Mouse (Mus musculus): ENCODE results near the gene Tgfbr3. TPM values are rescaled to one million over a fixed set of nuclear protein-coding genes. Genes with fewer than 3 reads are reported as not detected.

Tgfbr3 gene
- polyA plus RNA-seq (2015; fragmentation: Nextera tagmentation; extraction: Ambion mirVana) = 21.4 and 21.5 TPM in 2 replicates

- Histone ChIP-seq H3K9me3 (ENCODE audit: low read length) (no peaks in the 10 kb centered on the region), H3K4me3 (ENCODE audit: low read depth, low read length) (peak within 1 kb of the TSS; percentile 86), H3K36me3 (ENCODE audit: insufficient read depth, low read length) (no peaks in the 10 kb centered on the region), H3K27ac (ENCODE audit: low read length) (peak within 1 kb of the TSS; percentile 95), H3K9ac (replicated peaks; ENCODE audit: low read depth) (peak within 1 kb of the TSS; percentile 81), H3K4me1 (ENCODE audit: insufficient read depth, low read depth, low read length) (no peaks in the 10 kb centered on the region), H3K27me3 (replicated peaks; ENCODE audit: insufficient read depth, low read length) (no peaks in the 10 kb centered on the region), H3K4me2 (replicated peaks; ENCODE audit: low read depth, low read length) (peak within 1 kb of the TSS; percentile 87)
- DNase-seq (ENCODE audit: low spot score) = peak; percentile 96
- WGBS = 2% methylated on average over 42 of the region's 54 CpGs
- no peak for TF ChIP-seq EP300 (IDR thresholded peaks at IDR 0.05)
- TF ChIP-seq CTCF (IDR thresholded peaks at IDR 0.05) = peak; percentile 74
- ATAC-seq = peak; percentile 89
Measured at GRCm38 (mm10) chr5:107289234-107289764, at the start of gene Tgfbr3. Gene Tgfbr3, minus strand, starts transcription at chr5:107289629.

- Histone ChIP-seq H3K4me1 (ENCODE audit: insufficient read depth, low read depth, low read length) (no peaks in the 10 kb centered on the region), H3K4me3 (ENCODE audit: low read depth, low read length) (no peak within 1 kb of the TSS), H3K27ac (ENCODE audit: low read length) (no peak within 1 kb of the TSS), H3K9me3 (ENCODE audit: low read length) (no peaks in the 10 kb centered on the region), H3K36me3 (ENCODE audit: insufficient read depth, low read length) (no peaks in the 10 kb centered on the region), H3K27me3 (replicated peaks; ENCODE audit: insufficient read depth, low read length) (no peaks in the 10 kb centered on the region), H3K9ac (replicated peaks; ENCODE audit: low read depth) (no peak within 1 kb of the TSS), H3K4me2 (replicated peaks; ENCODE audit: low read depth, low read length) (no peak within 1 kb of the TSS)
- ATAC-seq = no peak
- TF ChIP-seq CTCF (IDR thresholded peaks at IDR 0.05) = no peak
- TF ChIP-seq EP300 (IDR thresholded peaks at IDR 0.05) = no peak
- no peak for DNase-seq (ENCODE audit: low spot score)
- 87% methylated on average over 30 of the region's 30 CpGs for WGBS
Measured at GRCm38 (mm10) chr5:107330916-107331421, 41.5 kb upstream of the Tgfbr3 start, which contains the start of gene Brdt. Gene Brdt, plus strand, starts transcription at chr5:107331159.

DNA sequence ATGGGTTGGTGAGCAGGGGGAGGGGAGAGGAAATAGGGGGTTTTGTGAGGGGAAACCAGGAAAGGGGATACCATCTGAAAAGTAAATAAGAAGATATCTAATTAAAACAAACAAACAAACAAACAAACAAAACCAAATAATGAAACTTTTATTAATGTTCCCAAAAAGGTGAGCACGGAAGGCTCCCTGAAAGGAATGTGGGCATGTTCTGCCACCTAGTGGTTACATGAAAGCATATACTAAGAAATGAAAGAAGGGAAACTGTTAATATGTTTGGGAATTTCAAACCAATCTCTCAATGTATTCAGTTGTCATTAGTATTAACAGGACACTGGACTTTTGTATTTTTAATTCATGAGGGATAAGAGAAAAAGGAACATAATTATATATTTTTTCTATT is 31.3 kb upstream of the Tgfbr3 start:
- ATAC-seq (no peak), DNase-seq (ENCODE audit: low spot score) (peak; percentile 66)
- Histone ChIP-seq H3K36me3 (ENCODE audit: insufficient read depth, low read length) (no peaks in the 10 kb centered on the region), H3K4me2 (replicated peaks; ENCODE audit: low read depth, low read length) (no peak overlapping the region), H3K27ac (ENCODE audit: low read length) (no peak overlapping the region), H3K4me3 (ENCODE audit: low read depth, low read length) (no peak overlapping the region), H3K27me3 (replicated peaks; ENCODE audit: insufficient read depth, low read length) (no peaks in the 10 kb centered on the region), H3K4me1 (ENCODE audit: insufficient read depth, low read depth, low read length) (no peaks in the 10 kb centered on the region), H3K9ac (replicated peaks; ENCODE audit: low read depth) (no peak overlapping the region), H3K9me3 (ENCODE audit: low read length) (no peaks in the 10 kb centered on the region)
- TF ChIP-seq CTCF (IDR thresholded peaks at IDR 0.05) (peak; percentile 84), EP300 (IDR thresholded peaks at IDR 0.05) (no peak)
- WGBS = 3% methylated on average over 1 of the region's 1 CpGs

- TF ChIP-seq EP300 (IDR thresholded peaks at IDR 0.05) = no peak
- TF ChIP-seq CTCF (IDR thresholded peaks at IDR 0.05) = no peak
- Histone ChIP-seq H3K9ac (replicated peaks; ENCODE audit: low read depth) (no peak overlapping the region), H3K27ac (ENCODE audit: low read length) (no peak overlapping the region), H3K36me3 (ENCODE audit: insufficient read depth, low read length) (no peaks in the 10 kb centered on the region), H3K9me3 (ENCODE audit: low read length) (no peaks in the 10 kb centered on the region), H3K4me2 (replicated peaks; ENCODE audit: low read depth, low read length) (no peak overlapping the region), H3K4me3 (ENCODE audit: low read depth, low read length) (no peak overlapping the region), H3K4me1 (ENCODE audit: insufficient read depth, low read depth, low read length) (no peaks in the 10 kb centered on the region), H3K27me3 (replicated peaks; ENCODE audit: insufficient read depth, low read length) (no peaks in the 10 kb centered on the region)
- 91% methylated on average over 7 of the region's 7 CpGs for WGBS
- ATAC-seq (no peak), DNase-seq (ENCODE audit: low spot score) (no peak)
Measured at GRCm38 (mm10) chr5:107317141-107317540, 27.7 kb upstream of the Tgfbr3 start.

DNA sequence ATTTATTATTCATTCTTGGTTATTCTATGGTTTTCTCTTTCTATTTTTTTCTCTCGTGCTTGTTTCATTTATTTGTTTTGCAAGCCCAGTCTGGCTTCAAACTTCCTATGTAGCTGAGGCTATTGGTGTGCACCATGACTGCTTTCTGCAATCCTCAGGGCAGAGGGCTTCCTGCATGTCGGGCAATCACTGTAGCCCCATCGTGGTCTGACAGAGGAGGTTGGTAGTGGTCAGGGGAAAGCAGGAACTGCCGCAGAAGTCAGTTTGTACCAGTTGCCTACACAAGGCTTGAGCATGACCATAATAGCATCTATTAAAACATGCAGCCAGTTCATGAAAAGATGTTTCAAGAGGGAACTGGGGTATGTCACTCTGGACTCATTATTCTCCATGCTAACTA is 18.0 kb upstream of the Tgfbr3 start:
- no peak overlapping the region for H3K4me3 ChIP-seq (ENCODE audit: low read depth, low read length)
- no peak overlapping the region for H3K9ac ChIP-seq (replicated peaks; ENCODE audit: low read depth)
- 65% methylated on average over 4 of the region's 4 CpGs for WGBS
- no peaks in the 10 kb centered on the region for H3K4me1 ChIP-seq (ENCODE audit: insufficient read depth, low read depth, low read length)
- no peak for ATAC-seq
- no peaks in the 10 kb centered on the region for H3K9me3 ChIP-seq (ENCODE audit: low read length)
- no peak for TF ChIP-seq CTCF (IDR thresholded peaks at IDR 0.05)
- TF ChIP-seq EP300 (IDR thresholded peaks at IDR 0.05) = no peak
- DNase-seq (ENCODE audit: low spot score) = no peak
- H3K36me3 ChIP-seq (ENCODE audit: insufficient read depth, low read length) = no peaks in the 10 kb centered on the region
- H3K27me3 ChIP-seq (replicated peaks; ENCODE audit: insufficient read depth, low read length) = no peaks in the 10 kb centered on the region
- no peak overlapping the region for H3K27ac ChIP-seq (ENCODE audit: low read length)
- no peak overlapping the region for H3K4me2 ChIP-seq (replicated peaks; ENCODE audit: low read depth, low read length)

DNA sequence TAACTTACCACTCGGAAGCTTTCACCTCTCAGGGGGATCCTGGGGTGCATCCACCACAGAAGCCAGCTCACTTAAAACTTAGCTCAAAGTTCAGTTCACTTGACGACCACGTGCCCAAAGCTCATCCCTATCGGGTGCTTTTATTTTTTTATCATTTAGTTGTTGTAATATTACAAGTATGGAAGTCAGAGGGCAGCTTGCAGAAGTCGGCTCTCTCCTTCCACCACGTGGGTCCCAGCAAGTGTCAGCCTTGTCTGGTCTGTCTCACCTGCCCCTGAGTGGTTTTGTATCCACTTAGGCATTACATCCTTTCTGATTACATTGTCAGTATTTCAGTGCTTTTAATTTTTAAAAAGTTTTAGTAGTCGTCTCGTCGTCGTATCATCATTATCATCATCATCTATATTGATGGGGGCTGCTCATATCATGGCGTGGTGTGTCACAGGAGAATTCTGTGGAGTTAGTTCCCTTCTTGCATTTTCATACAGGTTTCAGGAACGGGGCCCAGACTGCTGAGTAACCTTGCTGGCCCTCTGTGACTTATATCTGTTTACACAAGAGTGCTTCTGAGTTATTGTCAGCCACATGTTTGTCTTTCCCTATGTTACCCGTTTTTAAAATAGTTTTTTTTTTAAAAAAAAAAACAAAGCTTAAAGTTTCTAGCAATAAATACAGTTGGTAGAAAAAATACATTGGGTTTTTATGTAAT is 14.8 kb upstream of the Tgfbr3 start:
- ATAC-seq = no peak
- no peak for DNase-seq (ENCODE audit: low spot score)
- no peak for TF ChIP-seq EP300 (IDR thresholded peaks at IDR 0.05)
- TF ChIP-seq CTCF (IDR thresholded peaks at IDR 0.05) = no peak
- Histone ChIP-seq H3K4me1 (ENCODE audit: insufficient read depth, low read depth, low read length) (no peaks in the 10 kb centered on the region), H3K4me3 (ENCODE audit: low read depth, low read length) (no peak overlapping the region), H3K9ac (replicated peaks; ENCODE audit: low read depth) (no peak overlapping the region), H3K4me2 (replicated peaks; ENCODE audit: low read depth, low read length) (no peak overlapping the region), H3K36me3 (ENCODE audit: insufficient read depth, low read length) (no peaks in the 10 kb centered on the region), H3K27ac (ENCODE audit: low read length) (no peak overlapping the region), H3K9me3 (ENCODE audit: low read length) (no peaks in the 10 kb centered on the region), H3K27me3 (replicated peaks; ENCODE audit: insufficient read depth, low read length) (no peaks in the 10 kb centered on the region)
- WGBS = 52% methylated on average over 13 of the region's 13 CpGs
